ENCODE assay signal across 9 mouse cellular contexts in the genomic region with DNA sequence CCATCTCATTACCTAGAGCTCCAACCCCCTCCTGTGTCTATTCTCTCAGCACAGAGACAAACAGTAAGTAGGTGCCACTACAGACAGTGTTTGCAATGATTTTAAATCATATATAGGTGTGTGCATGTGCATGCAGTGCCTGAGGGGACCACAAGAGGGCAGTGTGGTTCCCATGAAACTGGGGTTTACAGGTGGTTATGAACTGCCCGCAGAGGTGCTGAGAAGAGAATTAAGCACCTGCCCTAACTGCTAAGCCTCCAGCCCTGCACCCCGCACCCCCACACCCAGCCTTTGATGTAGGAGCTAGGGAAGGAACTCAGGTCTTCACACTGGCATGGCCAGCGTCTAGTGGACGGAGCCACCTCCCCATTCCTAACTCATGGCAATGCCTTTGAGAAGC. TPM values are rescaled to one million over a fixed set of nuclear protein-coding genes. Genes with fewer than 3 reads are reported as not detected.
A peak's percentile ranks its signal among the peaks of the same experiment; 100 is the strongest.
DNase-seq lines count a peak whose midpoint lies in the region; ATAC-seq and TF ChIP-seq lines count a peak whose summit lies in the region.
"Had no signal": no experiment of that assay in that cellular context is flagged by ENCODE, and none has a peak within 500 bp of the region (broad histone marks: within the 10 kb centered on the region; RNA-seq: fewer than 3 reads in every experiment).

No protein-coding gene starts in this region.

- TF ChIP-seq EP300 in liver, embryonic 14.5 days (IDR thresholded peaks at IDR 0.05; ENCODE audit: low read depth), result no peak

- no peak overlapping the region for H3K4me3 ChIP-seq in neural tube, embryonic 15.5 days (replicated peaks)
- no peak overlapping the region for H3K4me3 ChIP-seq in liver, embryonic 14.5 days (ENCODE audit: insufficient read depth in 1 of 2, low read depth in 2 of 2, low read length in 2 of 2)
- H3K4me3 ChIP-seq: limb, embryonic 12.5 days had no signal

- no peaks in the 10 kb centered on the region for H3K27me3 ChIP-seq in neural tube, embryonic 15.5 days (replicated peaks)
- no peaks in the 10 kb centered on the region for H3K27me3 ChIP-seq in liver, embryonic 14.5 days (ENCODE audit: control insufficient read depth, insufficient read depth, low read length)

- peak; percentile 94 for TF ChIP-seq CTCF in liver, embryonic 14.5 days (IDR thresholded peaks at IDR 0.05; ENCODE audit: low read depth)

- no peaks in the 10 kb centered on the region for H3K9me3 ChIP-seq in neural tube, embryonic 15.5 days (replicated peaks)
- H3K9me3 ChIP-seq in liver, embryonic 14.5 days (ENCODE audit: control insufficient read depth, low read length), result no peaks in the 10 kb centered on the region; the same call in 1 of the 2 replicates

- no peak overlapping the region for H3K4me2 ChIP-seq in neural tube, embryonic 15.5 days
- H3K4me2 ChIP-seq in liver, embryonic 14.5 days (ENCODE audit: low read depth), result no peak overlapping the region
- H3K4me2 ChIP-seq: limb, embryonic 12.5 days had no signal

- no peak for ATAC-seq in neural tube, embryonic 15.5 days (ENCODE audit: low FRiP score)
- 0 out of 2 replicates have a peak, but pooled peaks have one; percentile 42 for ATAC-seq in common myeloid progenitor, adult 5-6 weeks (replicated peaks; ENCODE audit: low read depth, poor library complexity, severe bottlenecking)
- no peak for ATAC-seq in liver, embryonic 14.5 days (ENCODE audit: insufficient read depth)

- 65% methylated on average over 4 of the region's 4 CpGs for WGBS in neural tube, embryonic 15.5 days
- 52% methylated on average over 4 of the region's 4 CpGs for WGBS in liver, embryonic 14.5 days (ENCODE audit: insufficient replicate concordance)

- H3K9ac ChIP-seq in neural tube, embryonic 15.5 days (replicated peaks), result no peak overlapping the region
- no peak overlapping the region for H3K9ac ChIP-seq in liver, embryonic 14.5 days (replicated peaks)
- H3K9ac ChIP-seq: limb, embryonic 12.5 days had no signal

- no peak overlapping the region for H3K27ac ChIP-seq in neural tube, embryonic 15.5 days (replicated peaks)
- H3K27ac ChIP-seq in liver, embryonic 14.5 days, result no peak overlapping the region
- H3K27ac ChIP-seq: limb, embryonic 12.5 days had no signal

- H3K36me3 ChIP-seq in neural tube, embryonic 15.5 days, result peaks cover 7% of the 10 kb centered on the region
- no peaks in the 10 kb centered on the region for H3K36me3 ChIP-seq in liver, embryonic 14.5 days (replicated peaks; ENCODE audit: control insufficient read depth, insufficient read depth, low read depth)

- H3K4me1 ChIP-seq in neural tube, embryonic 15.5 days, result no peaks in the 10 kb centered on the region
- H3K4me1 ChIP-seq in liver, embryonic 14.5 days (replicated peaks; ENCODE audit: control insufficient read depth in 2 of 2, insufficient read depth in 2 of 2, low read length in 1 of 2), result no peaks in the 10 kb centered on the region
- H3K4me1 ChIP-seq: limb, embryonic 12.5 days had no signal

- peak; percentile 18 to 31 for DNase-seq in frontal cortex, postnatal 25 days (ENCODE audit: low spot score in 2 of 2)
- no peak for DNase-seq in frontal cortex, postnatal 10 days (ENCODE audit: low spot score in 2 of 2)
- peak; percentile 49 for DNase-seq in neural tube, embryonic 10.5 days (ENCODE audit: extremely low spot score, low spot score)
- DNase-seq in liver, embryonic 14.5 days (ENCODE audit: low read depth in 3 of 3, low spot score in 3 of 3), result no peak
- peak; percentile 64 to 82 for DNase-seq in spleen, postnatal 10 days (ENCODE audit: low spot score in 2 of 2)
- no peak for DNase-seq in yolk sac, embryonic 10.5 days (ENCODE audit: low spot score)

RNA-seq across cellular contexts. Expression of a gene that starts 1.5 kb away (rescaled TPM):
- polyA plus RNA-seq in neural tube, embryonic 15.5 days (2015; fragmentation: Nextera tagmentation; extraction: Ambion mirVana), result 0.56 and 0.77 TPM in 2 replicates
- not detected in 2 replicates for total RNA-seq in common myeloid progenitor, adult 5-6 weeks (2017)
- polyA plus RNA-seq in liver, embryonic 14.5 days (2012; rRNA removed), result 0.41 and 0.44 TPM in 2 replicates
- polyA plus RNA-seq in liver, embryonic 14.5 days (2014; fragmentation: Nextera tagmentation; extraction: Ambion mirVana), result 0.14 and 0.18 TPM in 2 replicates

RNA-seq across cellular contexts. Expression of a gene that starts 13.7 kb away (rescaled TPM):
- 0.92 and 1.2 TPM in 2 replicates for polyA plus RNA-seq in neural tube, embryonic 15.5 days (2015; fragmentation: Nextera tagmentation; extraction: Ambion mirVana)
- 1.4 TPM in 1 of 2 replicates, not detected in the other for total RNA-seq in common myeloid progenitor, adult 5-6 weeks (2017)
- 0.63 and 0.69 TPM in 2 replicates for polyA plus RNA-seq in liver, embryonic 14.5 days (2012; rRNA removed)
- polyA plus RNA-seq in liver, embryonic 14.5 days (2014; fragmentation: Nextera tagmentation; extraction: Ambion mirVana), result 1.0 and 1.1 TPM in 2 replicates

RNA-seq across cellular contexts. Expression of a gene that starts 18.0 kb away (rescaled TPM):
- polyA plus RNA-seq in neural tube, embryonic 15.5 days (2015; fragmentation: Nextera tagmentation; extraction: Ambion mirVana), result 72.0 and 75.3 TPM in 2 replicates
- total RNA-seq in common myeloid progenitor, adult 5-6 weeks (2017), result 56.6 and 62.0 TPM in 2 replicates
- 15.7 and 20.7 TPM in 2 replicates for polyA plus RNA-seq in liver, embryonic 14.5 days (2012; rRNA removed)
- 46.5 and 47.5 TPM in 2 replicates for polyA plus RNA-seq in liver, embryonic 14.5 days (2014; fragmentation: Nextera tagmentation; extraction: Ambion mirVana)

RNA-seq across cellular contexts. Expression of a gene that starts 49.8 kb away (rescaled TPM):
- 0.19 and 0.43 TPM in 2 replicates for polyA plus RNA-seq in neural tube, embryonic 15.5 days (2015; fragmentation: Nextera tagmentation; extraction: Ambion mirVana)
- total RNA-seq in common myeloid progenitor, adult 5-6 weeks (2017), result 0.39 and 0.87 TPM in 2 replicates
- 0.44 and 0.56 TPM in 2 replicates for polyA plus RNA-seq in liver, embryonic 14.5 days (2012; rRNA removed)
- 0.42 and 0.56 TPM in 2 replicates for polyA plus RNA-seq in liver, embryonic 14.5 days (2014; fragmentation: Nextera tagmentation; extraction: Ambion mirVana)

RNA-seq across cellular contexts. Expression of a gene that starts 50.5 kb away (rescaled TPM):
- polyA plus RNA-seq in neural tube, embryonic 15.5 days (2015; fragmentation: Nextera tagmentation; extraction: Ambion mirVana), result 0.63 and 0.78 TPM in 2 replicates
- total RNA-seq in common myeloid progenitor, adult 5-6 weeks (2017), result 1.2 TPM in 1 of 2 replicates, not detected in the other
- 0.89 and 0.93 TPM in 2 replicates for polyA plus RNA-seq in liver, embryonic 14.5 days (2012; rRNA removed)
- 1.1 and 1.2 TPM in 2 replicates for polyA plus RNA-seq in liver, embryonic 14.5 days (2014; fragmentation: Nextera tagmentation; extraction: Ambion mirVana)

Comparison
In these comparisons a context has a peak if more than half of its experiments do, and no peak if none do; other contexts are left out.
1. DNase-seq: peak in frontal cortex, postnatal 25 days (2 of 2), neural tube, embryonic 10.5 days (single experiment) and spleen, postnatal 10 days (2 of 2); none in frontal cortex, postnatal 10 days (0 of 2), liver, embryonic 14.5 days (0 of 3) and yolk sac, embryonic 10.5 days (single experiment).